Mouse (Mus musculus) cerebellum, postnatal 36 days (tissue): ENCODE data around the gene Rmdn2.

Experiments
- DNase-seq, 2 experiments: peaks; one replicate each; pipeline ENCODE4 v3.0.0; 2021 to 2022; ENCODE audit warnings: mixed read lengths in 2 of 2

The Rmdn2 gene

DNA sequence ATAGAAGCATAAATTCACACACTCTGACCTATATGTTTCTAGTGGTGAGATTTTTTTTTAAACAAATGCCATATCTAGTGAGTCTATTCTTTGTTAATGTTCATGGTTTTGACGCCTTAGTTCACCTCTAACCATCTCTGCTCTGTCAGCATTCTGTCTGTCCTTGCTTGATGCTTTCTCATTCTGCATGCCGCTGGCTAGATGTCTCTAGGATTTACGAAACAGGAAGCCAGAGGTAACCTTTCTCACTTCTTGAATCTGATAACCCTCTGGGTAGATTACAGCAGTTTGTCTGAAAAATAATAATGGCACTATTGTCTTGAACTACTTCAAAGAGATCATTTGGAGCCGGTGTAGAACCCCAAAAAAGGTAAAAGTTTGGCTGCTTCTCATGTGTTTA is 5.0 kb downstream of the Rmdn2 start:
- no peak for DNase-seq

DNA sequence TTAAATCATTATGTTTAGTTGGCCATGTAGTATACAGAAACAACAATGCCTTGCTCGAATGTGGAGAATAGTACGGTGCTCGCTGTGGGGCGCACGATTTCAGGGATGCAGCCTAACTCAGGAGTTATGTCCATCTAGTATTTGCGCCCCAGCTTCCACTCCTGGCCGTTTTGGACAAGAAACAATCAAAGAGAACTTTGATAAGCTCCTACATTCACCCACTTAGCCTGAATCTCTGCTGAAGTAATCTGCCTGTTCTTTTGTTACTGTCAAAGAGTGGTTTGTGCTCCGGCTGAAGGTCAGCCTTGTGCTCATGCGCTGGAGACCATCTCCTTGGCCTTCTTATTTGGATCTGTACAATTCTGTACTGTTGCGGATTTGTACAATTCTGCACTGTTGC is 6.8 kb downstream of the Rmdn2 start:
- no peak for DNase-seq

DNA sequence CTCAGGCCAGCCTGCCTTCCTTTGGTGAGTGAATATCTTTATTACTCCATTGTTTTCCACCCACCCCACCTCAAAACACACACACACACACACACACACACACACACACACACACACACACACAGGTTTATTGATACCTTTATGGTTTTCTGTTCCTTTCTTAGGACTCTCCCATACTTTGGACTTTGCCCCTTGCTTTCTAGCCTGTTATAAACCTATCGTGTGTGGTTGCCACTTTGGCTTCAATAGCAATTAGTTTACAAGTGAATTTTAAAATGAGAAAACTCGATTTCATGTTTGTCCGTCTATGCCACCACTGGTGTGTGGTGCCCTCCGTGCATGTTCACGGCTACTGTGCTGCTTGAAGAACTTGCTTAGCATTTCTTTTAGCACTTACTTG is 7.3 kb downstream of the Rmdn2 start:
- DNase-seq = no peak

DNA sequence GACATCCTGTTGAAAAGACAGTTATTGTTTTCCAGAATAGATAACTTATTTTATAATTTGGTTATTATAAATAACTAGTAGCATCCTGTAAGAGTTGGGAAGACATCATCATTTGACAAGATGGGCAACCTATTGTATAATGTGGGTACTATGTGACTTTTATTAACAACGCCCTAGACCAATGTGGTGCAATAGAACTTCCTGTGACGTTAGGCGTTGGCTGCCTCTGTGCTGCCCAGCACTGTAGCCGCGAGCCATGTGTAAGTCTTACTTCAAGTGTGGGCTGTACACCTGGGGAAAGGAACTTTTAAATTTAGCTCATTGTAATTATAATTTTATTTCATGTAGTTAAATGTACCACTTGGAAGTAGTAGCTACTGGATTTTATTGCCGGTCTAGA is 10.4 kb downstream of the Rmdn2 start:
- no peak for DNase-seq

DNA sequence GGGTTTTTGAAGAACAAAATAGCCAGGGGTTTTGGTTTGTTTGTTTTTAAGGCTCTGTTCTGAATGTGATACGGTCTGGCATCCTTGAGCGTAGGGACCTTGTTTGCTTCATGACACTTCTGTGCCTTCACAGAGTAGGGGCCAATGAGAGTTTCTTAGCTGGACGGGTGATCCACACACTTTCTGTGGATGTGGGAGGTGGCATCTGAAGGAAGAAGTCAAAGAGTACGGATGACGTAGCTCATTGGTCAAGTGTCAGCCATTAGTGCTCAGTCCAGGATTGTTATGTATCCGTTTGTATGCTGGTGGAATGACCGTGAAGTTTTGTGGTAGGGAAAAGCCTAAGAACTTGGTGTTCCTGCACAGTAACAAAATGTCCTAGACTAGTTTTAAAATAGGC is 10.9 kb downstream of the Rmdn2 start:
- no peak for DNase-seq

DNA sequence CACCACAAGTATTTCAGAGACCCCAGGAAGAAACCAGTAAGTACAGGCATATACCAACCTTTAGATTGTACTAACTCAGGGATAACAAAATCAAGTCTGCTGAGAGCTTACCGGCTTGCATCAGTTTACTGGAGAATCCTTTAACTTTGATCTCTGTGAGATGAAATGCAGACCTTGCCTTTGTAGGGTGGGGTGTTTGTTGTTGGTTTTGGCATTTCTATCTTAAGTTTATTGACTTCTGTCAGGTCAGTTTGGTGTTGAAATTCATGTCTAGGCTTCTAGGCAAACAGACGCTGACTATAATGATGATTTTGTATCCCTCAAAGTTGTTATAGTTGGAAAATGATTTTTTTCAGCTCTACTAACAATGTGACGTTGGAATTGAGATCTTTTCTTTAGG is 12.2 kb downstream of the Rmdn2 start:
- DNase-seq = no peak

DNA sequence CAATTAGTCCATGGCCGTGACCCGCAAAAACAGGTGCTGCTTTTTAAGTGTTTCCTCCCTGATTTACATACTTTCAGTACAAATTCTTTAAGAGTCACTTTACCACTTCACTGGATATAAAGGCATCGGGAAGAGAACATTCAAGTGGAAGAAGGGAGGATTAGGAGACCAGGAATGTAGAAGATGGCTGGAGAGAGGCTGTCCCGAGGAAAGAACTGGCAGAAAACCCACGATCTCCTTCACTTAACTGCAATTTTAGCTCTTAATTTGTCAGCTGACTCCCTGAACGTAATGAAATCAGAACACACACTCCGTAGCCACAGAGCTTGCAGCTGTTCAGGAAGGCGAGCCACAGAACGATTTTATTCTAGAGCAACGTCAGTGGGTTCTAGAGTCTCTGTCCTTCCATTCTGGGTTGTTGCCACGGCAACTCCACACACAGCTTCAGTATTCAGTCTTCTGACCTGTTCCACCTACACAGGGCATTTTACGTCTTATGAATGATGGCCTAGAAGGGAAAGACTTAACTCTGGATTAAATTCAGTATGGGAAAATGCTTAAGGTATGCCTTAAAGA is 14.7 kb downstream of the Rmdn2 start:
- no peak for DNase-seq

DNA sequence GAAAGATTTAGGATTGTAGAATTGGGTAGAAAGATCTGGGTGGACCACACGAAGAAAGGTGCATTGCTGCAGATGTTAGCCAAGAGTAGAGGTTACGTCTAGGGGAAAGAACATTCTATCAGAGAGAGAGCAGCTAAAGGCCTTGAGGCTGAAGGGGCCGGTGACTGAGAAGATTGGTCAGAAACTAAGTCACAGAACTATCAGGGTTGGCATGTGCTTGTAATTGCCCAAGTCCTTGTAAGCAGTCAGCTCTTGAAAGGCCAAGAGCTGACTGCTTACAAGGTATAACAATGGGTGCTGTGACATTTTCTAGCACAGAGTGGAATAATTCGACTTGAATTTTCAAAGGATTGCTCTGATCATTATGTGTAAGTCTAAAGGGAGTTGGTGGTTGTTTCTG is 38.2 kb downstream of the Rmdn2 start:
- no peak for DNase-seq

DNA sequence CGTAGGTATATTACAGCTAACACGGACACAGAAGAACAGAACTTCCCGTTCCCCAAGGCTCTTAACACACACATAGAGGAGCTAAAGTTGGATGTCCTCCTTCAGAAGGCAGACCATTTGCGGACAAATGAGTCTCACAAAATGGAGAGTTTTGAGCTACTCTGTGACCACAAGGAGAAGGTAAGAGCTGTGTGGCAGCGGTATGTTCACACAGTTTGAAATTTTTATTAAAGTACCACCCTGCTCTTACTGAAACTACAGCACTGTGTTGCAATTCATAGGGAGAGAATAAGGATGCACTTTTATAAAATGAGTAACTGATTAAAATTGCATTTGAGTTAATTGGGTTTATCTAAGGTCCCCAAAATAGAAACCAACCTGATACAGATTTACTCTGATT is 38.6 kb downstream of the Rmdn2 start:
- DNase-seq = no peak

DNA sequence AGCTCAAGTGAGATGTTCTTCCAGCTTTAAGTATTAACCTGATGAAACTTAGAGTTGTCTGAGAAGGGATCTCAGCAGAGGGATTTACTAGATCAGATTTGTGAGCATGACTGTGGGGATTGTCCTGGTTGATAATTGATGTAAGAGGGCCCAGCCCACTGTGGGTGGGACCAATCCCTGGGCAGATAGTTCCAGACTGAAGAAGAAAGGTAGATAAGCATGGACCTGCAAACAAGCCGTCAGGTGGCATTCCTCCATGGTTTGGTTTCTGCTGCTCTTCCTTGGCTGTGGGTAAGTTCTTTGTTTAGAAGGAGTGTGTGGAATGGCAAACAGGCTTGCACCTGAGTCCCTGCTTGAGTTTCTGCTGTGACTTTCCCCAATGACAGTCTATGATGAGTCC is 41.5 kb downstream of the Rmdn2 start:
- DNase-seq = no peak

DNA sequence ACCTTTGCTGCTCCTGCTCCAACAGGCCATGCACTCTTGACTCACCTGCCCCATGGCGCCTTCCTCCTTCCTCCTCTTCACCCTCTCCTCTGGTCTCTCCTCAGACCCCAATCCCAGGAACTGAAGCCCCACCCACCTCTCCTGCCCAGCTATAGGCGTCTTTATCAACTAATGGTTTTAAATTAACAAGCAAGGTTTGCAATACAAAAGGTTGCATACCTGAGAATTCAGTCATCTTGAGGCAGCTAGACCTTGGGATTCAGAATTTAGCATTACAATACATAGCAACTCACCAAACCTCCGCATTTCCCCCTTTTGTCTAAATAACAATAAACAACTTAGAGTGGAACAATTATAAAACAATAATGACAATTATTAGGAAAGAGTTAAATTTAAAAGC is 42.5 kb downstream of the Rmdn2 start:
- no peak for DNase-seq

DNA sequence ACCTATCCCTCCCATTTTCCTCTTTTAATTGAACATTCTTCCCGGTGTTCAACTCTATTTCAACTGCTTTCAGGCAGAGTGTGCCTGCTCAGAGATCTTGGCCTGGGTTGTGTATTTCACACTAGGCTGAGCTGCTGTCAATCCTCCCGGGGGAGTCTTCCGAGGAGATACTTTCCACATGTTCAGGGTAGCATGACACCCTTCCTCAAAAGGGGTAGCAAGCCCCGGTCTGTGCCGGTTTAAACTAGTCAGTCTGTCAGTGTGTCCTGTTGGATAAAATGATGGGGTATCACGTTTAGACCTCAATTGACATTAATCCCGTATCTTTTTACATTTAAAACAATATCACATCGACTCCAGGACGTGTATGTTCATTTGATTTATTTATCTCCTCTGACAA is 46.1 kb downstream of the Rmdn2 start:
- DNase-seq = no peak

DNA sequence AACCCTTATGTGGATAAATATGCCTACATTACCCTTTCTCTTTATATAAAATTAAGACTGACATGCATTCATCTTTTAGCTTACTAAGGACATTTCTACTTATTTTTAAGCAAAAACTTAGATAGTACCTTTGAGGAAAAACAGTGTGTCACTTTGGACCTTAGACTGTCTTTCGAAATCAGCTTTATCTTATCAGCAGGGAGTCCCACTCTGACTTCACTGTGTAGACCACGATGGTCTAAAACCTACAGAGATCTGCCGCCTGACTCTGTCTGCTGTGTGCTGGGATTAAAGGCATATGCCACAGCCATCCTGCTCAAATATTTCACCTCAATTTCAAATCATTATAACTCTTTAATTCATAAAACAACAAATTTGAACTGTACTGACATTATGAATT is 46.8 kb downstream of the Rmdn2 start:
- no peak for DNase-seq

DNA sequence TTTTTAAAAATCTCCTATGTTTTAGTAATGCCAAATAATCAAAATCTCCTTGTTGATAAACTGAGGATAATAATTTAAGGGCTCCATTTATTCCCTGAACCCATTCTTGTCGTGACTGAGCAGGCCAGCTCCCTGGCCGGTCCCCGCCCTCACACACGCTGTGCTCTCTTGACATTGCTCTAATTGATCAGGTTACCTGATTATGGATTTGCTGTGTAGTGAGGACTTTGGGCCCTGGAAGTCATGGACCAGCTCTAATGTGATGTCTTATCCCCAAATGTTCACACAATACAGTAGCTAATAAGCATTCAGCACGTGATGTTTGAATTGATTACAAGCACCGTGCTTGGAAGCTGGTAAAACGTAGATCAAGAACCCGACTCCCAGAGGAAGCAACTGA is 47.2 kb downstream of the Rmdn2 start:
- no peak for DNase-seq

DNA sequence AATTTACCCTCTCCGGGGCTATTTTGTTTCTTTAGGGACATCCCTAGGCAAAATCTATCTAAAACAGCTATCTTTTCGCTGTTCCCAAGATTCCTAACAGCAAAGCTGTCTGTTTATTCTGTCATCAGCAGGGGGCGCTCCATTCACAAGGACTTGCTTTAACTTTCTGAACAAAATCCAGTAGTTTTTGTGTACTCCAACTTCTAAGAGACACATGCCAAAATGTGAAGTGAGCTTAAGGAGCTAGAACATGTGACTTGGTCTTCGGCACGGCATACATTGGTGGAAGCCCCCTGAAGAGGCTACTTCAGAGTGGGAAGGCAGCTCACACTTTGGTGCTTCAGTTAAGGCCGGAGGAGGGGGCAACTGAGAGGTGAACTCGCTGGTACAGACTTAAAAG is 49.7 kb downstream of the Rmdn2 start:
- peak; percentile 52 to 57 for DNase-seq

DNA sequence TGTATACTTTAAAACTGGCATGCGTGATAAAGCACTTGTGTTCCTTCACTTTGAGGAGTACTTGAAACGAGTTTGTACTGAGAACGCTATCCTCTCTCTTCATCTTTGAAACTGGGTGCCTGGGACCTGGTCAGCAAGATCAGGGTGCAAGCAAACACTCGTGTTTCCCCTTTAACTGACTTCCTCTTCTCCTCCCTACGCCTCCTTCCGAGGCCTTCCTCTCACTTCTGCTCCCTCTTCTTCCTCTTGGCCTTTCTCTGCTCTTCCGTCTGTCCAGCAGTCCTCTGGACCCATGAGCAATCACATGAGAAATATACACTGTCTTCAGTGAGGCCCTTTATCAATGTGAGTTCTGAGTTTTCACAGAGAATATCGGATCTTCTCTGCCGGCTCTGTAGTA is 50.2 kb downstream of the Rmdn2 start:
- DNase-seq = no peak

DNA sequence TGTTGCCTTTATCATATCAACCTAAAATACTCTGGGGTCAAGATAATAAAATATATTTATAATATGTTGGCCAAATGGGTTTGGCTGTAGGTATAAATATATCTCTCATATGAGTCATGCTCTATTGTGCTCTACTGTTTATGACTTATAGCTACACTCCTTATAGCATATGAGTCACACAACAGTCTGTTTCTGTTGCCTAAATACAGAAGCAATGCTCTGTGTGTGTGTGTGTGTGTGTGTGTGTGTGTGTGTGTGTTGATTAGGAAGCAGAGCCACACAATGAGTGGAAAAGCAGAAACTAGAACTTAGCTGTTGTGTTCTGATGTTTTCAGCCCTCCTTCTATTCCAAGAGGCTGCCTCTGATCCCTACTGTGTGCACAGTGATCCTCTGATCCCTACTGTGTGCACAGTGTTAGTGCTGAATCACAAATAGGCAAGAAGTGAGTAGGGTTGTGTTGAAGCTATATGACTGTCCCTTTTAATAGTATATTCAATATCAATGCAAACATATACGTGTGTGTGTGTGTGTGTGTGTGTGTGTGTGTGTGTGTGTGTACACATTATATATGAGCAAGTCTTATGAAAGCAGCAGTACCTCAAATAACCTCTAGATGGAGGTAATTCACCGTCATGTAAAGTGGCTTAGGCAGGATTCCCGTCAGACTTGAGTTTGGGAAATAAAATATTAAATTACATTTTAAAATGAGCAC is 51.9 kb downstream of the Rmdn2 start:
- no peak for DNase-seq

DNA sequence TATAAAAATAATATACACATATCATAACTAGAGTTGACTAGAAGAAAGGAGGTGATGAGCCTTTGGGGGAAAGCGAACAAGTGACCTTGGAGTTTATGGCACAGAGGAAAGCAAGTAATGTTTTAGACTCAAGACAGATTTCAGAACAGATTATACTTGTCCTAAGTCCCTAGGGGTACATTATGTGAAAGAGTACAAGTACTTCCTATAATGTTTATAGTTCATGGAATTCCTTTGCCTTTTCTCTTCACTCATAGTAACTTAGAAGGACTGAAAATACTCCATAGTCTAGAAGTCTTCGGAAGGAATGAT is 52.4 kb downstream of the Rmdn2 start:
- DNase-seq = no peak

DNA sequence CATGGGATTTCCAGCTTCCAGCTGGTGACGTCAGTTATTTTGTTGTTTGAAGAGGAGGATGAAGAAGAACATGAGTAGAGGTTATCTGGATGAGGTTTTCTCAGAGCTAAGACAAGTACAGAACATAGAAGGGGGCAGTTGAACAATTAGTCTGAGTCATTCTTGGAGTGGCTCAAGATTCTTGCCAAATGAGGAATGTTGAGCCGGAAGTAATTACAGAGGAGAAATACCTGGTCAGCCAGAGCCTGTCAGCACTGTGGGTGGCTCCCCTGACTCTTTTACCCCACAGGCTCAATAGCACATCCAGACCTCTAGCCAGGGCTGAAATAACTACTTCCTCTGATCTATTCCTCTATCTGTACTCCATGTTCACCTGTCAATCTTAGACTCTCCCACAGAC is 59.2 kb downstream of the Rmdn2 start:
- DNase-seq = no peak

DNA sequence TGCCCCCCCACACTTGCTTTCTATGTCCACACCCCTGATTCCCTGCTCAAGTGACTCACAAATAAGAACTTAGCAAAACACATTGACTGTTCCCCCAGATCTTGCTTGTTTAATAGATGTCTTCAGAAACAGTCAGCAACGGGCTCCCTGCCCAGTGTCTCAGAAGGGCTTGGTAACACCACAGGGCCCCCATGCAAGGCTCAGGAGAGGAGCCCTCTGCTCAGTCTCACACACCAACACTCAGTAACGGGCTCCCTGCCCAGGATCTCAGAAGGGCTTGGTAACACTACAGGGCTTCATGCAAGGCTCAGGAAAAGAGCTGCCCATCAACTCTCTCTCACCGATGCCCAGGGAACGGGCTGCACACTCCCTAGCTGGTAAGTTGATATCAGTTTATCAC is 83.4 kb downstream of the Rmdn2 start:
- no peak for DNase-seq

DNA sequence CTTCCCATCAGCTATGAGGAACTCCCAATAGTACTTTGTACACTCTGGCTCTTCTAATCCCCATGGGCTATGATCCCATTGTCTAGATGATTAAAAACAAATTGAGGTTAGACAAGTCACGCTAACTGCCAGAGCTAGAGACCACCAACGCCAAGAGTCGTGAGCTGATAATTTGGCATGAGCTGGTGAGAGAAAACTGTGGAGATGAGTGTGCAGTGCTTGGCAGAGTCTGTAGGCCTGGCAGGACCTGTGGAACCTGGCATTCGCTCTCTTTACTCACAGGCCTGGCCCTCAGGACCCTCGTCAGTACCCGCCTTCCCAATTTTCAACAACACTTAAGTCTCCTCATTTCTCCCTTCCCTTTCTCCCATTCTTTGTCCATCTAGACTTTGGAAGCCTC is 83.9 kb downstream of the Rmdn2 start:
- no peak for DNase-seq

DNA sequence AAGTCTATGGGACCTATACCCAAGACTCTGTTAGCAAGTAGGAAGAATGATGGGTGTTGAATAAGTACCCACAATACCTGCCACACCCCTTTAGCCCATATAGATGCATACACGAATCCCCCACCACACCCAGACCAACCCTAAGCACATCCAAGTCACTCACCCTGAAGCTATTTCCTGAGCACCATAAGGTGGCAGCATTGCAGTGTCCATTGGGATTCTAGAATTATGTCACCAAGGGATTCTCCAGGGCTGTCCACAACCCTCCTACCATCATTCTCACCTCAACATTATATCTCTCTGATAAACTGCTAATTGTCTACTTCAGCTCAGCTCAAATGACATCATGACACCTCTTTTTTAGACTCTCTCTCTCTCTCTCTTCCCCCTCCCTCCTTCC is 87.5 kb downstream of the Rmdn2 start:
- no peak for DNase-seq

DNA sequence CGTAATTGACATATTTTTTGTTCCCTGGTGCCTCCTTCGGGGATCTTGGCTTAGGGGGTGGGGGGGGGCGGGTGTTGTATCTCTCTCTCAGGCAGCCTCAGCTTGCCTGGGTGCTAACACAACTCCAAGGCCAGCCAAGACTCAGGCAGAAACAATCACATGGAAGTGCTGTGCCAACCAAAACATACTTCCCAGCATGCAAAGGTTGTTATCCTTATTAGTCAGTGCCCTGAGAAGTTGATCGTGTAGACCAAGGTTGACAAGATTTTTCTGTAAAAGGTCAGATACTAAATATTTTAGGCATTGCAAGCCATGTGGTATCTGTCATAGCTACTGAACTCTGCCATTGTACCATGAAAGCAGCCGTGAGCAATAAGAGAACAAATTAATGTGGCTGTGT is 89.2 kb downstream of the Rmdn2 start:
- DNase-seq = no peak

DNA sequence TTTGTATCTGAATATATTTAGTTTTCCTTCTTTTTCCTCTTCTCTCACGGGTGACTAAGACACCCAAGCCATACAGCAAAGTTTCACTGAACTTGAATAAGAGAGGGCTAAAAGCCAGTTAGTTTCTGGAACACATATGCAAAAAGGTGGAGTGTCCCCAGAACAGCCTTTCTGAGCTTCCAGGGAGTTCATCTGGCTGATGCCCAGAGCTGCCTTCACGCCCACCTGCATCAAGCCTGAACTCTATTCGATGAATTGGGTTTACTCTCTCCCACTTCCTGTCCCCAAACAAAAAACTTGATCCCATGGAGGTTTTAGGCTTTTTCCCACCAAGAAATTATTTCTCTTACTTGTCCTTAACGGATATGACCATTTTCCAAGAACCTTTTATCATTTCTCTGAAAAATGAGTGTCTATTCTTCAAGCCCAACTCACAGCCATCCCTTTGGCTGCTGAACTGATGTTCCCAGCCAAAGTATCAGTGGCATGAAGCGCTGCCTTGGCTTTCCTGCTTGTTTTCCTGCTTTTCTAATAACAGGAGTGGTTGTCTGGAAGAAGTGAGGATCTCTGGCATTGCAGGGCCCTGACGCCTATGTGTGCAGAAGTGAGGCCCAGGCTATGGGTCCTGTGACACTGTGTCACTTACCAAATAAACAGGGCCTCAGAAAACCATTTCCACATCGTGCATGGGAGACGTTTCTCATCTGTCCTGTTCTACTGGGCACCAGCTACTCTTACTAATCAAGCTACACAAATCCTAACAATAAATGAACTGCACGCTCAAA is 94.2 kb downstream of the Rmdn2 start:
- no peak for DNase-seq

DNA sequence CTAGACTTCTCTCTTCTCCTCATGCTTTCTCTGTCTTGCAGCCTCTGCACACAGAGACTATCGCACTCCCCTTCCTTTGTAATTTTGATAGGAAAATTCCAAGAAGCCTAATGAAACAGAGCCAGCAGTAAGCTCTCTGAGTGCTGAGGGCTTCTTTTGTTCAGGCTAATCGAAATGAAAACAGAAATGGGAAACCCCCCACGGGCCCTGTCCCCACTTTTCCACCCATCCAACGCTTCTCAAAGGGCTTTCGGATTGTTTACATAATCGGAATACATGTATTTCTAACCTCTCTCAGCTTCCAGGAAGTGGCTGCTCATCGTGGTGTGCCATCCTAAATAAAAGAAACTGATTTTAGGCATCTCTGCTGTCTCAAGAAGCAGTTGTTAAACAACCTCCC is 96.5 kb downstream of the Rmdn2 start:
- DNase-seq = no peak
